ENCODE assay signal across 11 mouse cellular contexts in genomic region chr1:39947179-39947578, GRCm38 (mm10). TPM values are rescaled to one million over a fixed set of nuclear protein-coding genes. Genes with fewer than 3 reads are reported as not detected.
DNase-seq lines count a peak whose midpoint lies in the region; ATAC-seq and TF ChIP-seq lines count a peak whose summit lies in the region.
"Had no signal": no experiment of that assay in that cellular context is flagged by ENCODE, and none has a peak within 500 bp of the region (broad histone marks: within the 10 kb centered on the region; RNA-seq: fewer than 3 reads in every experiment).

No protein-coding gene starts in this region.

- no peak for TF ChIP-seq POLR2A in heart, adult 2 months (IDR thresholded peaks at IDR 0.05; ENCODE audit: insufficient read depth, low read depth, low read length)

- no peak for TF ChIP-seq CTCF in heart, adult 2 months (IDR thresholded peaks at IDR 0.05)

- no peaks in the 10 kb centered on the region for H3K27me3 ChIP-seq in heart, embryonic 14.5 days (ENCODE audit: control insufficient read depth, insufficient read depth, low read length)
- H3K27me3 ChIP-seq in heart, adult 2 months (ENCODE audit: control insufficient read depth, insufficient read depth, low read length) = no peaks in the 10 kb centered on the region
- no peaks in the 10 kb centered on the region for H3K27me3 ChIP-seq in embryonic facial prominence, embryonic 12.5 days
- H3K27me3 ChIP-seq in hindbrain, embryonic 15.5 days = no peaks in the 10 kb centered on the region
- no peaks in the 10 kb centered on the region for H3K27me3 ChIP-seq in neural tube, embryonic 13.5 days

- peaks cover 44 to 96% of the 10 kb centered on the region in 2 experiments for H3K4me1 ChIP-seq in heart, embryonic 14.5 days (ENCODE audit: control insufficient read depth in 2 of 2, insufficient read depth in 2 of 2, low read length in 2 of 2)
- peaks cover 41% of the 10 kb centered on the region for H3K4me1 ChIP-seq in heart, adult 2 months (ENCODE audit: control insufficient read depth, insufficient read depth, low read length)
- peaks cover 85% of the 10 kb centered on the region for H3K4me1 ChIP-seq in embryonic facial prominence, embryonic 12.5 days
- peaks cover 95% of the 10 kb centered on the region for H3K4me1 ChIP-seq in hindbrain, embryonic 15.5 days (replicated peaks)
- peaks cover 98% of the 10 kb centered on the region for H3K4me1 ChIP-seq in neural tube, embryonic 13.5 days (replicated peaks)

- H3K9me3 ChIP-seq in heart, embryonic 14.5 days (ENCODE audit: control insufficient read depth, low read length) = no peaks in the 10 kb centered on the region
- no peaks in the 10 kb centered on the region for H3K9me3 ChIP-seq in embryonic facial prominence, embryonic 12.5 days
- no peaks in the 10 kb centered on the region for H3K9me3 ChIP-seq in hindbrain, embryonic 15.5 days
- H3K9me3 ChIP-seq in neural tube, embryonic 13.5 days = no peaks in the 10 kb centered on the region

- no peak for TF ChIP-seq EP300 in heart, adult 2 months (IDR thresholded peaks at IDR 0.05; ENCODE audit: insufficient read depth, low read depth, low read length)

- intact Hi-C loops in heart, adult 2 months (cut with DNase I) = no loop called here

- H3K27ac ChIP-seq in heart, embryonic 14.5 days (replicated peaks in 1 of 2; ENCODE audit: control insufficient read depth in 1 of 2, insufficient read depth in 1 of 2, low read depth in 2 of 2, low read length in 2 of 2) = 0 out of 4 replicates have a peak overlapping the region, but pooled peaks of 1 of the 2 experiments have one; percentile 42
- no peak overlapping the region for H3K27ac ChIP-seq in heart, adult 2 months
- H3K27ac ChIP-seq in embryonic facial prominence, embryonic 12.5 days = peak overlapping the region; percentile 72
- H3K27ac ChIP-seq in hindbrain, embryonic 15.5 days (replicated peaks) = peak overlapping the region; percentile 76
- peak overlapping the region; percentile 85 for H3K27ac ChIP-seq in neural tube, embryonic 13.5 days (replicated peaks)

- ATAC-seq in heart, embryonic 14.5 days (ENCODE audit: insufficient number of reproducible peaks, insufficient read depth, low FRiP score, low read depth) = no peak
- no peak for ATAC-seq in embryonic facial prominence, embryonic 12.5 days (ENCODE audit: insufficient number of reproducible peaks, insufficient read depth, low FRiP score, low TSS enrichment)
- no peak for ATAC-seq in hindbrain, embryonic 15.5 days (ENCODE audit: low FRiP score, low read depth)
- no peak for ATAC-seq in neural tube, embryonic 13.5 days (ENCODE audit: low read depth)
- ATAC-seq in megakaryocyte, adult 5-6 weeks (ENCODE audit: poor library complexity, severe bottlenecking) = no peak
- ATAC-seq: CD4-positive, CD25-positive, alpha-beta regulatory T cell, adult 4 months had no signal

- no peak for DNase-seq in heart, adult 2 months
- DNase-seq in thymus, postnatal 25 days = no peak
- DNase-seq in layer of hippocampus, adult 9-11 months = no peak
- DNase-seq: heart, postnatal 14 days; lung, postnatal 36 days had no signal

- H3K4me3 ChIP-seq in heart, embryonic 14.5 days (ENCODE audit: control insufficient read depth in 1 of 2, insufficient read depth in 1 of 2, low read depth in 1 of 2, low read length in 2 of 2) = no peak overlapping the region
- no peak overlapping the region for H3K4me3 ChIP-seq in heart, adult 2 months
- H3K4me3 ChIP-seq in embryonic facial prominence, embryonic 12.5 days = no peak overlapping the region
- no peak overlapping the region for H3K4me3 ChIP-seq in hindbrain, embryonic 15.5 days
- no peak overlapping the region for H3K4me3 ChIP-seq in neural tube, embryonic 13.5 days

- H3K9ac ChIP-seq in heart, embryonic 14.5 days (ENCODE audit: low read length) = 0 out of 2 replicates have a peak overlapping the region, but pooled peaks have one; percentile 17
- H3K9ac ChIP-seq in heart, adult 2 months (ENCODE audit: low read depth, low read length) = no peak overlapping the region
- H3K9ac ChIP-seq in embryonic facial prominence, embryonic 12.5 days = no peak overlapping the region
- no peak overlapping the region for H3K9ac ChIP-seq in hindbrain, embryonic 15.5 days
- H3K9ac ChIP-seq in neural tube, embryonic 13.5 days = 0 out of 2 replicates have a peak overlapping the region, but pooled peaks have one; percentile 14

- H3K4me2 ChIP-seq in heart, embryonic 14.5 days (ENCODE audit: low read length) = no peak overlapping the region
- no peak overlapping the region for H3K4me2 ChIP-seq in embryonic facial prominence, embryonic 12.5 days (replicated peaks)
- H3K4me2 ChIP-seq in hindbrain, embryonic 15.5 days = 0 out of 2 replicates have a peak overlapping the region, but pooled peaks have one; percentile 6
- H3K4me2 ChIP-seq in neural tube, embryonic 13.5 days = 0 out of 2 replicates have a peak overlapping the region, but pooled peaks have one; percentile 11

- peaks cover 15% of the 10 kb centered on the region for H3K79me2 ChIP-seq in heart, adult 2 months (replicated peaks; ENCODE audit: control insufficient read depth, insufficient read depth, low read length)

- no peaks in the 10 kb centered on the region for H3K36me3 ChIP-seq in heart, embryonic 14.5 days (ENCODE audit: control insufficient read depth, insufficient read depth, low read length)
- peaks cover 33% of the 10 kb centered on the region for H3K36me3 ChIP-seq in heart, adult 2 months (ENCODE audit: control insufficient read depth, insufficient read depth, low read length)
- H3K36me3 ChIP-seq in embryonic facial prominence, embryonic 12.5 days = no peaks in the 10 kb centered on the region
- no peaks in the 10 kb centered on the region for H3K36me3 ChIP-seq in hindbrain, embryonic 15.5 days
- no peaks in the 10 kb centered on the region for H3K36me3 ChIP-seq in neural tube, embryonic 13.5 days

- WGBS in heart, embryonic 14.5 days = 72% methylated on average over 6 of the region's 6 CpGs
- 48% methylated on average over 6 of the region's 6 CpGs for WGBS in heart, adult 2 months
- 67% methylated on average over 6 of the region's 6 CpGs for WGBS in embryonic facial prominence, embryonic 12.5 days
- 41% methylated on average over 6 of the region's 6 CpGs for WGBS in hindbrain, embryonic 15.5 days
- 50% methylated on average over 6 of the region's 6 CpGs for WGBS in neural tube, embryonic 13.5 days

RNA-seq across cellular contexts. Expression of gene Map4k4, which starts 46.5 kb away (rescaled TPM):
- 28.9 and 34.5 TPM in 2 replicates for polyA plus RNA-seq in heart, embryonic 14.5 days (2014; fragmentation: Nextera tagmentation; extraction: Ambion mirVana)
- 100 to 1,000 TPM; 129 to 134 TPM for total RNA-seq in heart, adult 2 months (2021)
- 85.2 and 133 TPM in 2 replicates for polyA plus RNA-seq in heart, adult 2 months (2012; rRNA removed)
- polyA plus RNA-seq in embryonic facial prominence, embryonic 12.5 days (2016; fragmentation: Nextera tagmentation; extraction: Ambion mirVana) = 58.8 and 67.3 TPM in 2 replicates
- 41.5 and 42.6 TPM in 2 replicates for polyA plus RNA-seq in hindbrain, embryonic 15.5 days (2015; fragmentation: Nextera tagmentation; extraction: Ambion mirVana)
- 49.0 and 56.3 TPM in 2 replicates for polyA plus RNA-seq in neural tube, embryonic 13.5 days (2015; fragmentation: Nextera tagmentation; extraction: Ambion mirVana)
- 52.1 and 52.3 TPM in 2 replicates for total RNA-seq in megakaryocyte, adult 5-6 weeks (2015)
- 190 and 228 TPM in 2 replicates for total RNA-seq in megakaryocyte, adult 5-6 weeks (2017)

Comparison
In these comparisons a context has a peak if more than half of its experiments do, and no peak if none do; other contexts are left out.
1. H3K9ac ChIP-seq: peak in heart, embryonic 14.5 days (single experiment) and neural tube, embryonic 13.5 days (single experiment); none in heart, adult 2 months (single experiment), embryonic facial prominence, embryonic 12.5 days (single experiment) and hindbrain, embryonic 15.5 days (single experiment).
2. H3K4me2 ChIP-seq: peak in hindbrain, embryonic 15.5 days (single experiment) and neural tube, embryonic 13.5 days (single experiment); none in heart, embryonic 14.5 days (single experiment) and embryonic facial prominence, embryonic 12.5 days (single experiment).